Mouse (Mus musculus) liver, adult 2 months (tissue): Measurements from ENCODE around the gene Snx25.

Experiments
- CTCF ChIP-seq: fragments of 200-500 bp; IDR thresholded peaks from 2 replicates; pipeline ENCODE4 v1.5.1; 2011; ENCODE audit warnings: low read depth, low read length, control low read depth
- POLR2A ChIP-seq: fragments of 200-500 bp; IDR thresholded peaks from 2 replicates; pipeline ENCODE4 v1.6.1; 2011; ENCODE audit warnings: low read length, control low read depth; ENCODE audit not compliant: insufficient read depth; ENCODE audit errors: extremely low read depth

GRCm38 (mm10) chr8:46153042-46153441, 1.1 kb upstream of the Snx25 start:
- TF ChIP-seq CTCF (no peak), POLR2A (no peak)
